Mouse (Mus musculus) myocyte (in vitro differentiated cells): ENCODE results near the gene Ptprr. TPM values are rescaled to one million over a fixed set of nuclear protein-coding genes. Genes with fewer than 3 reads are reported as not detected.

Source experiments
- H3K27me3 ChIP-seq: one replicate; pipeline ENCODE4 v1.6.1; 2011; ENCODE audit not compliant: control insufficient read depth, insufficient read depth, insufficient read length
- H3K36me3 ChIP-seq: one replicate; pipeline ENCODE4 v1.6.1; 2011; ENCODE audit not compliant: control insufficient read depth, insufficient read depth
- H3K4me2 ChIP-seq: one replicate; pipeline ENCODE4 v1.6.1; 2011; ENCODE audit warnings: low read depth, control low read depth
- H3K4me3 ChIP-seq: one replicate; pipeline ENCODE4 v1.5.1; 2011; ENCODE audit warnings: mild to moderate bottlenecking, control low read depth, moderate library complexity
- H3K79me2 ChIP-seq: one replicate; pipeline ENCODE4 v1.6.1; 2011; ENCODE audit not compliant: control insufficient read depth, insufficient read depth
- H3ac ChIP-seq: one replicate; pipeline ENCODE4 v1.6.1; 2011; ENCODE audit not compliant: control insufficient read depth, insufficient read length
- CEBPB ChIP-seq: IDR thresholded peaks from 2 replicates; pipeline ENCODE4 v1.6.1; 2011; ENCODE audit warnings: mild to moderate bottlenecking, moderate library complexity; ENCODE audit not compliant: poor library complexity, insufficient read depth, severe bottlenecking
- E2F4 ChIP-seq: IDR thresholded peaks from one replicate; pipeline ENCODE4 v1.6.1; 2011; ENCODE audit warnings: mild to moderate bottlenecking, control low read depth, moderate library complexity; ENCODE audit not compliant: insufficient read depth
- MAX ChIP-seq: IDR thresholded peaks from one replicate; pipeline ENCODE4 v1.6.1; 2011; ENCODE audit warnings: low read depth, mild to moderate bottlenecking, control low read depth
- MYOD1 ChIP-seq, 3 experiments: IDR thresholded peaks; one replicate each; pipeline ENCODE4 v1.6.1; 2011; ENCODE audit warnings: control low read depth in 2 of 3, low read depth in 2 of 3, mild to moderate bottlenecking in 2 of 3, moderate library complexity in 1 of 3; ENCODE audit not compliant: insufficient read length in 2 of 3, control insufficient read depth in 1 of 3
- MYOG ChIP-seq, 3 experiments: IDR thresholded peaks; one replicate each; pipeline ENCODE4 v1.6.1; 2011; ENCODE audit warnings: control low read depth in 2 of 3, low read depth in 2 of 3, mild to moderate bottlenecking in 2 of 3; ENCODE audit not compliant: insufficient read length in 2 of 3, control insufficient read depth in 1 of 3, insufficient read depth in 1 of 3
- POLR2A ChIP-seq: IDR thresholded peaks from one replicate; pipeline ENCODE4 v1.6.1; 2011; ENCODE audit warnings: low read depth, mild to moderate bottlenecking, control low read depth, moderate library complexity; ENCODE audit not compliant: insufficient read length
- POLR2AphosphoS2 ChIP-seq: IDR thresholded peaks from one replicate; pipeline ENCODE4 v1.6.1; 2011; ENCODE audit warnings: low read depth, control low read depth; ENCODE audit not compliant: insufficient read length
- REST ChIP-seq: IDR thresholded peaks from one replicate; pipeline ENCODE4 v1.6.1; 2011; ENCODE audit warnings: mild to moderate bottlenecking, control low read depth, moderate library complexity; ENCODE audit not compliant: insufficient read depth, insufficient read length
- SRF ChIP-seq: IDR thresholded peaks from one replicate; pipeline ENCODE4 v1.6.1; 2011; ENCODE audit warnings: low read depth; ENCODE audit not compliant: control insufficient read depth, insufficient read length
- TCF12 ChIP-seq: IDR thresholded peaks from one replicate; pipeline ENCODE4 v1.6.1; 2011; ENCODE audit warnings: mild to moderate bottlenecking, control low read depth; ENCODE audit not compliant: poor library complexity, insufficient read depth, severe bottlenecking
- TCF3 ChIP-seq: IDR thresholded peaks from one replicate; pipeline ENCODE4 v1.6.1; 2011; ENCODE audit warnings: low read depth, control low read depth; ENCODE audit not compliant: insufficient read length
- USF1 ChIP-seq: IDR thresholded peaks from one replicate; pipeline ENCODE4 v1.6.1; 2011; ENCODE audit warnings: low read depth, mild to moderate bottlenecking, control low read depth, moderate library complexity
- polyA plus RNA-seq: library from polyadenylated mRNA; unstranded; fragments of >200 nt; fragmentation: generic; extraction: Trizol; gene quantifications from one replicate; pipeline ENCODE4 v1.2.1, GENCODE M21; 2012; ENCODE audit warnings: missing spikeins

The Ptprr gene
- polyA plus RNA-seq, 1 experiment: 0.11 TPM

- Histone ChIP-seq H3ac (no peak overlapping the region), H3K36me3 (no peaks in the 10 kb centered on the region), H3K79me2 (no peaks in the 10 kb centered on the region), H3K27me3 (no peaks in the 10 kb centered on the region), H3K4me2 (no peak overlapping the region), H3K4me3 (no peak overlapping the region)
- no peak for TF ChIP-seq E2F4
- no peak for TF ChIP-seq MYOG (IDR thresholded peaks at IDR 0.05; ENCODE audit: control insufficient read depth in 1 of 3, insufficient read depth in 1 of 3, insufficient read length in 2 of 3, low read depth in 2 of 3)
- TF ChIP-seq MAX: no peak
- TF ChIP-seq POLR2A: no peak
- no peak for TF ChIP-seq TCF3
- TF ChIP-seq TCF12: no peak
- TF ChIP-seq REST: no peak
- TF ChIP-seq CEBPB: no peak
- TF ChIP-seq MYOD1 (IDR thresholded peaks at IDR 0.05; ENCODE audit: control insufficient read depth in 1 of 3, insufficient read length in 2 of 3, low read depth in 2 of 3): no peak
- no peak for TF ChIP-seq POLR2AphosphoS2
- TF ChIP-seq SRF: no peak
These were observed 117.2 kb downstream of the Ptprr start for GRCm38 (mm10) chr10:116135187-116135586.

GRCm38 (mm10) chr10:116140226-116140625, 122.2 kb downstream of the Ptprr start:
- no peak overlapping the region for H3K4me3 ChIP-seq
- no peak overlapping the region for H3K4me2 ChIP-seq
- H3K27me3 ChIP-seq: no peaks in the 10 kb centered on the region
- H3K36me3 ChIP-seq: no peaks in the 10 kb centered on the region
- no peak overlapping the region for H3ac ChIP-seq
- no peaks in the 10 kb centered on the region for H3K79me2 ChIP-seq
- TF ChIP-seq MYOD1 (IDR thresholded peaks at IDR 0.05; ENCODE audit: control insufficient read depth in 1 of 3, insufficient read length in 2 of 3, low read depth in 2 of 3) (no peak), MYOG (IDR thresholded peaks at IDR 0.05; ENCODE audit: control insufficient read depth in 1 of 3, insufficient read depth in 1 of 3, insufficient read length in 2 of 3, low read depth in 2 of 3) (no peak), REST (no peak), POLR2A (no peak), SRF (no peak), USF1 (no peak), CEBPB (no peak), TCF12 (no peak), TCF3 (no peak), MAX (no peak), E2F4 (no peak), POLR2AphosphoS2 (no peak)

- TF ChIP-seq SRF (no peak), POLR2A (no peak), TCF12 (no peak), E2F4 (no peak), REST (no peak), MAX (no peak), POLR2AphosphoS2 (no peak), TCF3 (no peak), MYOD1 (IDR thresholded peaks at IDR 0.05; ENCODE audit: control insufficient read depth in 1 of 3, insufficient read length in 2 of 3, low read depth in 2 of 3) (no peak), CEBPB (no peak), MYOG (IDR thresholded peaks at IDR 0.05; ENCODE audit: control insufficient read depth in 1 of 3, insufficient read depth in 1 of 3, insufficient read length in 2 of 3, low read depth in 2 of 3) (no peak), USF1 (no peak)
- Histone ChIP-seq H3K4me2 (no peak overlapping the region), H3K79me2 (no peaks in the 10 kb centered on the region)
These were observed 125.7 kb downstream of the Ptprr start for GRCm38 (mm10) chr10:116143684-116144083.

GRCm38 (mm10) chr10:116146091-116146490, 128.1 kb downstream of the Ptprr start:
- Histone ChIP-seq H3K36me3 (no peaks in the 10 kb centered on the region), H3K4me2 (no peak overlapping the region), H3K4me3 (no peak overlapping the region), H3K79me2 (no peaks in the 10 kb centered on the region), H3ac (no peak overlapping the region), H3K27me3 (no peaks in the 10 kb centered on the region)
- TF ChIP-seq MYOG (IDR thresholded peaks at IDR 0.05; ENCODE audit: control insufficient read depth in 1 of 3, insufficient read depth in 1 of 3, insufficient read length in 2 of 3, low read depth in 2 of 3) (no peak), TCF12 (no peak), USF1 (no peak), CEBPB (no peak), TCF3 (no peak), POLR2AphosphoS2 (no peak), MYOD1 (IDR thresholded peaks at IDR 0.05; ENCODE audit: control insufficient read depth in 1 of 3, insufficient read length in 2 of 3, low read depth in 2 of 3) (no peak), E2F4 (no peak), SRF (no peak), REST (no peak), POLR2A (no peak), MAX (no peak)

More at GRCm38 (mm10) chr10:116143684-116144083, 125.7 kb downstream of the Ptprr start:
- Histone ChIP-seq H3K27me3 (no peaks in the 10 kb centered on the region), H3ac (no peak overlapping the region), H3K4me3 (no peak overlapping the region), H3K36me3 (no peaks in the 10 kb centered on the region)

- Histone ChIP-seq H3K4me3 (no peak overlapping the region), H3K27me3 (no peaks in the 10 kb centered on the region), H3ac (no peak overlapping the region), H3K79me2 (no peaks in the 10 kb centered on the region), H3K36me3 (no peaks in the 10 kb centered on the region), H3K4me2 (no peak overlapping the region)
- no peak for TF ChIP-seq TCF3
- no peak for TF ChIP-seq POLR2A
- TF ChIP-seq TCF12: no peak
- TF ChIP-seq MYOD1 (IDR thresholded peaks at IDR 0.05; ENCODE audit: control insufficient read depth in 1 of 3, insufficient read length in 2 of 3, low read depth in 2 of 3): no peak
- TF ChIP-seq E2F4: no peak
- TF ChIP-seq MAX: no peak
- no peak for TF ChIP-seq MYOG (IDR thresholded peaks at IDR 0.05; ENCODE audit: control insufficient read depth in 1 of 3, insufficient read depth in 1 of 3, insufficient read length in 2 of 3, low read depth in 2 of 3)
- no peak for TF ChIP-seq POLR2AphosphoS2
- no peak for TF ChIP-seq USF1
- no peak for TF ChIP-seq CEBPB
- no peak for TF ChIP-seq REST
- TF ChIP-seq SRF: no peak
These were observed 136.7 kb downstream of the Ptprr start for GRCm38 (mm10) chr10:116154707-116155106.
